Mouse (Mus musculus) forebrain, postnatal 0 days (tissue): ENCODE measurements at regions not wholly inside any gene's neighbourhood (a gene's known extent, or its start where the extent isn't known, plus 50 kb on each side); places are given as distances from the start of the nearest gene placed in this dataset.

Experiments used
- ATAC-seq: fragments of 200-750 bp; cut with Nextera tagmentation; 2 replicates; pipeline ENCODE4 v1.8.0; 2017; ENCODE audit warnings: mild to moderate bottlenecking, moderate library complexity
- DNase-seq: peaks from one replicate; pipeline ENCODE4 v3.0.0-alpha.2; 2015
- H3K27ac ChIP-seq: fragments of 300-500 bp; sonication (generic); 2 replicates; pipeline ENCODE4 v1.5.1; 2014; ENCODE audit warnings: low read depth, mild to moderate bottlenecking, antibody characterized with exemption, low read length, moderate library complexity, mixed read lengths
- H3K27me3 ChIP-seq: fragments of 300-500 bp; sonication (generic); 2 replicates; pipeline ENCODE4 v1.6.1; 2014; ENCODE audit warnings: mild to moderate bottlenecking, low read length, mixed read lengths; ENCODE audit not compliant: insufficient read depth
- H3K36me3 ChIP-seq: fragments of 300-500 bp; sonication (generic); 2 replicates; pipeline ENCODE4 v1.6.1; 2014; ENCODE audit warnings: mild to moderate bottlenecking, moderate library complexity; ENCODE audit not compliant: insufficient read depth
- H3K4me1 ChIP-seq: fragments of 300-500 bp; sonication (generic); 2 replicates; pipeline ENCODE4 v1.6.1; 2014; ENCODE audit warnings: antibody characterized with exemption; ENCODE audit not compliant: insufficient read depth
- H3K4me2 ChIP-seq: fragments of 300-500 bp; sonication (generic); 2 replicates; pipeline ENCODE4 v1.6.1; 2014; ENCODE audit warnings: low read depth, mild to moderate bottlenecking, moderate library complexity
- H3K4me3 ChIP-seq: fragments of 300-500 bp; sonication (generic); 2 replicates; pipeline ENCODE4 v1.5.1; 2014; ENCODE audit warnings: low read depth, low read length, mixed read lengths
- H3K9ac ChIP-seq: fragments of 300-500 bp; sonication (generic); 2 replicates; pipeline ENCODE4 v1.6.1; 2014; ENCODE audit warnings: mild to moderate bottlenecking
- H3K9me3 ChIP-seq: fragments of 300-500 bp; sonication (generic); 2 replicates; pipeline ENCODE4 v1.6.1; 2016; ENCODE audit warnings: low read length
- CTCF ChIP-seq: sonication (generic); IDR thresholded peaks from 2 replicates; pipeline ENCODE4 v1.5.1; 2016; ENCODE audit warnings: antibody characterized with exemption, control low read depth, low read depth
- WGBS: fragments of 180-500 bp; shearing (Covaris S2); extraction: QIAGEN DNeasy Blood & Tissue Kit; methylation state at CpG from one replicate; pipeline ENCODE4 v1.1.7; 2014; 5-methylcytosine and 5-hydroxymethylcytosine counted together

DNA sequence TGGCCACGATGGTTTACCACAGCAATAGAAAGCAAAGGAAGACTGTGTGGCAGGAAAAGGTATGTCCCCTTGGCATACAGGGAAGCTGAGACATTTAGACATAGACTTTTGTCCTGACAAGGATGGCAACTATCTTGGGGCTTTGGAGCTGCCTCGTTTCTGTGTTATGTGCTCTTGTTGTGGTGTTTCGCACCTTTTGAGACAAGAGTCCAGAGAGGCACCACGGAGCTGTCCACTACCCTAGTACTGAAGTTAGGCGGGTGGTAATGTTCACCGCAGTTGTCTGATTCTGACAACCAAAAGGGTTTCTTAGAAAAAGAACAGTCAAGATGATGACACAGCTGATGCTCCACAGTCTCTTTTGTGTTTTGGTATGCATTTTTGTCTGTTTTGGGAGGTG is 90.9 kb upstream of the Got2 start:
- Histone ChIP-seq H3K4me1 (no peaks in the 10 kb centered on the region), H3K36me3 (no peaks in the 10 kb centered on the region), H3K9ac (no peak overlapping the region), H3K9me3 (no peaks in the 10 kb centered on the region), H3K4me3 (no peak overlapping the region), H3K4me2 (no peak overlapping the region), H3K27ac (no peak overlapping the region), H3K27me3 (no peaks in the 10 kb centered on the region)
- TF ChIP-seq CTCF = no peak
- 63% methylated on average over 6 of the region's 6 CpGs for WGBS
- ATAC-seq (no peak), DNase-seq (no peak)

DNA sequence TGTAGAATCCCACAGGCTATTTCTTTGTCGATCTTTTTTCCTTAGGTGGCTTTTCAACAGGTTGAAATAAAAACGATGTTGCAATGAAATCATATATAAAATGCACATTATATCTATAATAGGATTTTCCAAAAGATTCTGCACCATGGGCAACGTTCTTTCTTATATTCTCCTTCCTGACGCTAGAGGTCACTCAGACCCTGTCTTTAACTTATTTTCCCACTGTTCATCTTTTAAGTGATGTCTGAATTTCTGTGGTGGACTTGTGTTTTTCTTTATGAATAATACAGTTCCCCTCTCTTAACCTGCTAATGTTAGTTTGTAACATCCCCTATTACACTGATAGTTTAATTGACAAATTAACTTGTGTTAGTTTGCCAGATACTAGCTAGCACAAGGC is 86.5 kb upstream of the Got2 start:
- 20% methylated on average over 4 of the region's 4 CpGs for WGBS
- DNase-seq = peak; percentile 77
- no peak for ATAC-seq

DNA sequence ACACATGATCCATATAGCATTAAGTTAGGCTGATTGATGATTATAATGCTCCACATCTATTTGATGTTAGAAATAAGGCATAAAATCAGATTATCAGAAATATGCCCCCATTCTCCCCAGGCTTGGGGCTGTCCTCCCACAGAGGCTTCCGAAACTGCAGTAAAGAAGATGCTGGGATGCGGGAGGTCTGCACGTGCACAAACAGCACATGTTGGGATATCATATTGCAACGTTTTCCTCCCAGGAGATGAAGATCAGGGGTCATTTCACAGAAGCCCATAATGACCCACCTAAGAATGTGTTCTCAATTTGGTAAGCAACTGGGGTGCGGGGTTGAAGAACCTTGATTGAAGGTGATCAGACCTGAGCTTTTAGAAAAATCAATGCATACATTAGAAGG is 85.9 kb upstream of the Got2 start:
- no peak overlapping the region for H3K27ac ChIP-seq
- 64% methylated on average over 5 of the region's 5 CpGs for WGBS
- H3K9ac ChIP-seq = no peak overlapping the region
- DNase-seq (no peak), ATAC-seq (no peak)
- no peaks in the 10 kb centered on the region for H3K36me3 ChIP-seq
- H3K4me2 ChIP-seq = no peak overlapping the region
- TF ChIP-seq CTCF = no peak
- no peak overlapping the region for H3K4me3 ChIP-seq
- H3K27me3 ChIP-seq = 0 out of 2 replicates have a peak, but pooled peaks cover 3% of the 10 kb centered on the region
- no peaks in the 10 kb centered on the region for H3K4me1 ChIP-seq
- H3K9me3 ChIP-seq = no peaks in the 10 kb centered on the region

More for the DNA sequence above, 86.5 kb upstream of the Got2 start:
- no peak overlapping the region for H3K27ac ChIP-seq
- H3K4me2 ChIP-seq = no peak overlapping the region
- peak; percentile 76 for TF ChIP-seq CTCF
- no peaks in the 10 kb centered on the region for H3K9me3 ChIP-seq
- H3K4me1 ChIP-seq = no peaks in the 10 kb centered on the region
- no peak overlapping the region for H3K9ac ChIP-seq
- H3K36me3 ChIP-seq = no peaks in the 10 kb centered on the region
- H3K4me3 ChIP-seq = no peak overlapping the region
- H3K27me3 ChIP-seq = 0 out of 2 replicates have a peak, but pooled peaks cover 3% of the 10 kb centered on the region

DNA sequence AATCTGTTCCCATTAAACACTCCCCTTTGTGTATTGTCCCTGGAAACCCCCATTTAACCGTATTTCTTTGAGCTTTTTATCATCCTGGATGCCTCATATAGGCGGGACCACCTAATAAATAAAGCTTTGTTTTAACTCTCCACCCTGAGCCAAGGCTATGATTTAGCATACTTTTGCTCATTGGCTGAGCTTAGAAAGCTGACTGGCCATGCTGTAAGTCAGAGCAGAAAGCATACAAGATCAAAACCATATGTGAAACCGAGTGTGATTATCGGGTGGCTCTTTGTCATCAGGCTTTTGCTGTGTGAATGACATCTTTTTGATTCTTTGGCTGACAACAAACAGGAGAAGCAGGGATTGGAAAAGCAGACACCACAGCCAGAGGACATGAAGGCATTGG is 85.2 kb upstream of the Got2 start:
- DNase-seq (no peak), ATAC-seq (no peak)
- Histone ChIP-seq H3K9me3 (no peaks in the 10 kb centered on the region), H3K27me3 (0 out of 2 replicates have a peak, but pooled peaks cover 3% of the 10 kb centered on the region), H3K27ac (no peak overlapping the region), H3K4me2 (no peak overlapping the region), H3K4me1 (no peaks in the 10 kb centered on the region), H3K9ac (no peak overlapping the region), H3K36me3 (no peaks in the 10 kb centered on the region), H3K4me3 (no peak overlapping the region)
- no peak for TF ChIP-seq CTCF
- WGBS = 27% methylated on average over 4 of the region's 4 CpGs

DNA sequence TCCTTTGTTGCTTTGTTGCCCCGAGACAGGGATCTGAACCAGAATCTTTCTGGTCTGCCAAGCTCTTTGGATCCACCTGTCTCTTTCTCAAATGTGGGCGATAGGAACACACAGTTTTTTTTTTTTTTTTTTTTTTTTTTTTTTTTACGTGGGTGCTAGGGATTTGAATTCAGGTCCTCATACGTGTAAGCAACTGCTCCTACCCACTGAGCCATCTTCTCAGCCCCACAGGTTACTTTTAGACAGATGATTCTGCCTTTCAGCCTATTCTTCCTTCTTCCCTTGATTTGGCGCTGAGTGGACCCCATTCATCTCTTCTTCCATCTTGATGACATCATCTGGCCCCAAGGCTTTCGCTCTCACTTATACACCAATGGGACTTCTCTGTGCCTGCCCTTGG is 80.5 kb upstream of the Got2 start:
- Histone ChIP-seq H3K9ac (no peak overlapping the region), H3K27me3 (0 out of 2 replicates have a peak, but pooled peaks cover 3% of the 10 kb centered on the region), H3K27ac (no peak overlapping the region), H3K4me2 (no peak overlapping the region), H3K9me3 (no peaks in the 10 kb centered on the region), H3K4me1 (no peaks in the 10 kb centered on the region), H3K36me3 (no peaks in the 10 kb centered on the region), H3K4me3 (no peak overlapping the region)
- no peak for ATAC-seq
- WGBS = 88% methylated on average over 6 of the region's 6 CpGs
- DNase-seq = no peak
- TF ChIP-seq CTCF = no peak

DNA sequence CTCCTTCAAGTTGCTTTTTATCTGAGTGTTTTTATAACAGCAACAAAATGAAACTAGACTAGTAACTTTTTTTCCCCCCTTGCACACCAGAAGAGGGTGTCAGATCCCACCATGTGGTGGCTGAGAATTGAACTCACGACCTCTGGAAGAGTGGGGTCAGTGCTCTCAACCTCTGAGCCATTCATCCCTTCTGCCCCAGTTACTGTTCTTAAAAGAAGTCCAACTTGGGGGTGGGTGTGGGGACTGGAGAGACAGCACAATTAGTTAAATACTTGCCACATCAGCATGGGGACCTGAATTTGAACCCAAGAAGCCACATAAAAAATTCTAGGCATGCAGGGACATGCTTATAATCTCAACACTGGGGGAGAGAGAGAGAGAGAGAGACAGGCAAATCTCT is 78.1 kb upstream of the Got2 start:
- no peak overlapping the region for H3K4me3 ChIP-seq
- H3K9me3 ChIP-seq = no peaks in the 10 kb centered on the region
- ATAC-seq (no peak), DNase-seq (no peak)
- 45% methylated on average over 1 of the region's 1 CpGs for WGBS
- no peak overlapping the region for H3K9ac ChIP-seq
- no peaks in the 10 kb centered on the region for H3K36me3 ChIP-seq
- H3K4me2 ChIP-seq = no peak overlapping the region
- H3K4me1 ChIP-seq = no peaks in the 10 kb centered on the region
- TF ChIP-seq CTCF = no peak
- no peaks in the 10 kb centered on the region for H3K27me3 ChIP-seq
- H3K27ac ChIP-seq = no peak overlapping the region

DNA sequence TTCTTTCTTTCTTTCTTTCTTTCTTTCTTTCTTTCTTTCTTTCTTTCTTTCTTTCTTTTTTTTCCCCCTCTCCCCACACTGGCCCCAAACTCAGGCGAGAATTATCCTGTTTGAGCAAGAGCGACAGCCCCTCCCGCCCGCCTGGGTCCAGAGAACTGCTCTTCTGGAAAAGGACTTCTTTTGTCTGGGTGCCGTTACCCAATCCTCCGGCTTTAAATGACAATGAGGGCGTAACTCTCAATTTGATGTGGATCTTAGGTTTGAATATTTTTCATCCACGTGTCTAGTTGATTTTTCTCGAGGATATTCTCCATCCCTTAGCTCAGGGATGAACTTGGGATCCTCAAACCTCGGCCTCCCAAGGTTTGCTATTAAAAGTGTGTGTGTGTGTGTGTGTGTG is 63.9 kb upstream of the Got2 start:
- no peak overlapping the region for H3K9ac ChIP-seq
- DNase-seq (no peak), ATAC-seq (peak; percentile 47; the same call in 1 of the 2 replicates)

More for the DNA sequence above, 63.9 kb upstream of the Got2 start:
- TF ChIP-seq CTCF = no peak
- Histone ChIP-seq H3K4me3 (peak overlapping the region; percentile 33; the same call in 1 of the 2 replicates), H3K27ac (no peak overlapping the region), H3K9me3 (no peaks in the 10 kb centered on the region), H3K4me1 (no peaks in the 10 kb centered on the region), H3K27me3 (no peaks in the 10 kb centered on the region), H3K4me2 (peak overlapping the region; percentile 50), H3K36me3 (no peaks in the 10 kb centered on the region)
- 11% methylated on average over 10 of the region's 10 CpGs for WGBS
